In the genomic region with DNA sequence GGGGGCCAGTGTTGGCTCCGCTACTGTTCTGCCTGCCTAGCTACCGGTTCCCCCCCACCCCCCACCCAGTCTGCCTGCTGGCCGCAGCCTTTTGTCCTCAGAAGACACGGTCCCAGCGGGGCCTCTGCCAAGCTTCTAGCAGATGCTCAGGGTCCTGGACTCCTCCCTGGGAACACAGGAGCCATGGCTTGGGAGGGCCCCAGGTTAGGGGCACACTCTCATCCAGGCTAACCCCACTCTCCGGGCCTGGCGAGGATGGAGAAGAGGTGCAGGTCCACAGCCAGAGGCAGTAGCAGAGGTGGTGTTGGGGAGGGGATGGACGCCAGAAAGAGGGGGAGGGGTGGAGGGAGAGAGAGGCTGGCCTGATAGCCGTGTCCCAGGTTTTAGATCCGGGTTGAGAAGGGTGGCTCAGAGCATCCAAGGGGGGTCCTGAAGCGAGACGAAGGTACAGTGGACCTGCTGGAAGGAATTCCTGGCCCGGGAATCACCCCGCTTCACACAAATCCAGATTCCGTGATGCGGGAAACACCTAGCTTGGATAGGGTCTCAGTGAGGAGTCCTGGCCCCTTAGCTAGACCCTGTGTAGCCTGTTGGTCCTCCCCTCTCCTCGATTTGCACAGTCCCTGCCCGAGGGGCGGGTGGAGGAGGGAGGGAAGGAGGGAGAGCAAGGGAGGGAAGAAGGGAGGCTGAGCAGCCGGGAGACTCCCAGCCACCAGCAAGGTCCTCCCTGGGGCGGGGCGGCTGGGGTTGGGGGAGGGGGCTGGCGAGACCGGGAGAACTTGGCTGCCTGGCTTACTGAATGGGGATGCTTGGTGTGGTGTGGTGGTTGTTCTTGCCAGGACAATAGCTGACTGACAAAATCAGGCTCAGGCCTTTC, we compare ENCODE assay signal across 9 mouse cellular contexts. TPM values are rescaled to one million over a fixed set of nuclear protein-coding genes. Genes with fewer than 3 reads are reported as not detected.
DNase-seq lines count a peak whose midpoint lies in the region; ATAC-seq lines count a peak whose summit lies in the region.
"Had no signal": no experiment of that assay in that cellular context is flagged by ENCODE, and none has a peak within 500 bp of the region (broad histone marks: within the 10 kb centered on the region; RNA-seq: fewer than 3 reads in every experiment).

A gene (minus strand): TSS at position 308 of the 877 bp plus-strand sequence.

- intact Hi-C loops in gastrocnemius, postnatal 14 days (cut with DNase I; ENCODE audit: low total_unique reads) = no loop called here
- intact Hi-C loops in left cerebral cortex, postnatal 10 days (cut with DNase I) = no loop called here

- peak within 1 kb of the TSS; percentile 62 for H3K4me3 ChIP-seq in midbrain, embryonic 10.5 days

- H3K27ac ChIP-seq in midbrain, embryonic 10.5 days (replicated peaks) = peak within 1 kb of the TSS; percentile 92

- H3K4me1 ChIP-seq in midbrain, embryonic 10.5 days = peaks cover 25% of the 10 kb centered on the region

- no peak for ATAC-seq in megakaryocyte, adult 5-6 weeks (ENCODE audit: poor library complexity, severe bottlenecking)

- H3K36me3 ChIP-seq in midbrain, embryonic 10.5 days = no peaks in the 10 kb centered on the region

- 19% methylated on average over 24 of the region's 24 CpGs for WGBS in midbrain, embryonic 10.5 days

- H3K9me3 ChIP-seq in midbrain, embryonic 10.5 days (replicated peaks) = no peaks in the 10 kb centered on the region

- peak; percentile 7 to 20 for DNase-seq in adrenal gland, adult 18-20 months (ENCODE audit: low spot score in 2 of 2)
- DNase-seq in embryo, embryonic 10.5 days (ENCODE audit: low spot score) = peak; percentile 76
- peak; percentile 63 for DNase-seq in gastrocnemius, postnatal 14 days
- peak; percentile 5 for DNase-seq in hindlimb bud, embryonic 11.5 days (ENCODE audit: extremely low spot score, low read depth, low spot score)
- DNase-seq in left cerebral cortex, postnatal 10 days (ENCODE audit: extremely low spot score in 1 of 2, low spot score in 2 of 2) = peak; percentile 36 to 80
- peak; percentile 84 for DNase-seq in midbrain, embryonic 10.5 days (ENCODE audit: low spot score)
- DNase-seq in skeletal muscle tissue, adult 2 months (ENCODE audit: low read depth, low spot score) = peak; percentile 13

- peaks cover 96% of the 10 kb centered on the region for H3K27me3 ChIP-seq in midbrain, embryonic 10.5 days (ENCODE audit: low read depth, poor library complexity, severe bottlenecking)

RNA-seq across cellular contexts. Expression of the gene that starts here (rescaled TPM):
- 1 to 10 TPM; 1.1 to 1.5 TPM for total RNA-seq in adrenal gland, adult 18-20 months (2021)
- 1 to 10 TPM in 1 of 2 experiments, under 1 TPM in 1; 0.97 to 1.6 TPM for total RNA-seq in gastrocnemius, postnatal 14 days (2021)
- 10 to 100 TPM; 25.1 to 25.9 TPM for total RNA-seq in left cerebral cortex, postnatal 10 days (2021)
- 4.4 and 7.1 TPM in 2 replicates for polyA plus RNA-seq in midbrain, embryonic 10.5 days (2016; fragmentation: Nextera tagmentation; extraction: Ambion mirVana)
- total RNA-seq in megakaryocyte, adult 5-6 weeks (2015) = not detected in 2 replicates
- not detected in 2 replicates for total RNA-seq in megakaryocyte, adult 5-6 weeks (2017)
- total RNA-seq: common myeloid progenitor, adult 5-6 weeks had no signal

Comparison
In these comparisons a context has a peak if more than half of its experiments do, and no peak if none do; other contexts are left out.
1. RNA of the gene that starts here (total RNA-seq): 25.1 to 25.9 TPM in left cerebral cortex, postnatal 10 days; 0.97 to 1.6 TPM in gastrocnemius, postnatal 14 days, 1.1 to 1.5 TPM in adrenal gland, adult 18-20 months and not detected in megakaryocyte, adult 5-6 weeks; every median in the first group is over 10 times any median in the second.
2. DNase-seq: peak in every context shown above with its lines; median percentile 84 in midbrain, embryonic 10.5 days; 76 in embryo, embryonic 10.5 days; 63 in gastrocnemius, postnatal 14 days; 58 in left cerebral cortex, postnatal 10 days; 14 in adrenal gland, adult 18-20 months; 13 in skeletal muscle tissue, adult 2 months; 5 in hindlimb bud, embryonic 11.5 days.